Mouse (Mus musculus): ENCODE measurements around the gene Sod3.

Gene Sod3

GRCm38 (mm10) chr5:52363468-52364150 lies at the start of gene Sod3:
TSS of gene Sod3 (plus strand) at chr5:52363791.
- DNase-seq, result no peak

- DNase-seq, result no peak
These were observed 46.7 kb upstream of the Sod3 start for GRCm38 (mm10) chr5:52316926-52317325.

- no peak for DNase-seq
These were observed 44.1 kb upstream of the Sod3 start for GRCm38 (mm10) chr5:52319499-52319898.

GRCm38 (mm10) chr5:52332120-52332519 lies 31.5 kb upstream of the Sod3 start:
- DNase-seq, result no peak

GRCm38 (mm10) chr5:52335590-52335989 lies 28.0 kb upstream of the Sod3 start:
- no peak for DNase-seq

- DNase-seq, result no peak
These were observed 24.5 kb upstream of the Sod3 start for GRCm38 (mm10) chr5:52339134-52339533.

- DNase-seq, result no peak
These were observed 16.7 kb upstream of the Sod3 start for GRCm38 (mm10) chr5:52346890-52347289.

GRCm38 (mm10) chr5:52350451-52350850 lies 13.1 kb upstream of the Sod3 start:
- DNase-seq, result no peak

GRCm38 (mm10) chr5:52351561-52351960 lies 12.0 kb upstream of the Sod3 start:
- no peak for DNase-seq

- no peak for DNase-seq
These were observed 10.9 kb upstream of the Sod3 start for GRCm38 (mm10) chr5:52352730-52353129.

GRCm38 (mm10) chr5:52354441-52354840 lies 9.2 kb upstream of the Sod3 start:
- DNase-seq, result no peak

- no peak for DNase-seq
These were observed 8.0 kb upstream of the Sod3 start for GRCm38 (mm10) chr5:52355612-52356011.

- no peak for DNase-seq
These were observed 6.3 kb upstream of the Sod3 start for GRCm38 (mm10) chr5:52357175-52357754.

- DNase-seq, result no peak
These were observed 5.5 kb upstream of the Sod3 start for GRCm38 (mm10) chr5:52358120-52358519.

- DNase-seq, result no peak
These were observed 3.1 kb upstream of the Sod3 start for GRCm38 (mm10) chr5:52360286-52361049.

GRCm38 (mm10) chr5:52362776-52363467 lies 669 bp upstream of the Sod3 start:
- DNase-seq, result no peak

GRCm38 (mm10) chr5:52364521-52364920 lies 930 bp downstream of the Sod3 start:
- no peak for DNase-seq

GRCm38 (mm10) chr5:52365930-52366329 lies 2.3 kb downstream of the Sod3 start:
- peak; percentile 63 for DNase-seq

GRCm38 (mm10) chr5:52366661-52367060 lies 3.1 kb downstream of the Sod3 start:
- DNase-seq, result no peak

- no peak for DNase-seq
These were observed 4.6 kb downstream of the Sod3 start for GRCm38 (mm10) chr5:52367866-52368840.

- DNase-seq, result no peak
These were observed 7.3 kb downstream of the Sod3 start for GRCm38 (mm10) chr5:52370901-52371300.

- no peak for DNase-seq
These were observed 12.3 kb downstream of the Sod3 start for GRCm38 (mm10) chr5:52375847-52376246.
